Mouse (Mus musculus) small intestine, adult 2 months (tissue): ENCODE results near the gene Tpcn1. TPM values are rescaled to one million over a fixed set of nuclear protein-coding genes. Genes with fewer than 3 reads are reported as not detected.
A peak's percentile ranks its signal among the peaks of the same experiment; 100 is the strongest.

Experiments
- H3K27ac ChIP-seq: fragments of 200-500 bp; 2 replicates; pipeline ENCODE4 v1.5.1; 2012; ENCODE audit warnings: low read depth, low read length, control low read depth, inconsistent platforms; ENCODE audit not compliant: insufficient read depth
- H3K27me3 ChIP-seq: fragments of 200-500 bp; 2 replicates; pipeline ENCODE4 v1.6.1; 2012; ENCODE audit warnings: mild to moderate bottlenecking, moderate library complexity, low read length, inconsistent platforms; ENCODE audit not compliant: control insufficient read depth, insufficient read depth
- H3K36me3 ChIP-seq: fragments of 200-500 bp; 2 replicates; pipeline ENCODE4 v1.6.1; 2012; ENCODE audit warnings: mild to moderate bottlenecking, low read length, control low read depth, inconsistent platforms; ENCODE audit not compliant: control insufficient read depth, insufficient read depth
- H3K4me1 ChIP-seq: fragments of 200-500 bp; 2 replicates; pipeline ENCODE4 v1.6.1; 2012; ENCODE audit warnings: low read length, inconsistent platforms, mixed read lengths; ENCODE audit not compliant: control insufficient read depth, insufficient read depth, insufficient read length
- H3K4me3 ChIP-seq: fragments of 200-500 bp; 2 replicates; pipeline ENCODE4 v1.5.1; 2012; ENCODE audit warnings: low read depth, mild to moderate bottlenecking, control low read depth, inconsistent platforms, low read length, moderate library complexity
- CTCF ChIP-seq: fragments of 200-500 bp; IDR thresholded peaks from 2 replicates; pipeline ENCODE4 v1.5.1; 2012; ENCODE audit warnings: low read depth, mild to moderate bottlenecking, control low read depth, inconsistent platforms, low read length, moderate library complexity, mixed read lengths; ENCODE audit not compliant: insufficient replicate concordance, insufficient read length; ENCODE audit errors: extremely low read depth
- POLR2A ChIP-seq: fragments of 200-500 bp; IDR thresholded peaks from 2 replicates; pipeline ENCODE4 v1.6.1; 2012; ENCODE audit warnings: low read depth, mild to moderate bottlenecking, control low read depth, inconsistent platforms, low read length, moderate library complexity
- WGBS: fragments of 180-500 bp; shearing (Covaris S2); methylation state at CpG from one replicate; pipeline ENCODE4 v1.1.7; 2018; 5-methylcytosine and 5-hydroxymethylcytosine counted together
- polyA plus RNA-seq: library from polyadenylated mRNA; depleted of rRNA; stranded (reverse); fragments of >200 nt; gene quantifications from 2 replicates; pipeline ENCODE4 v1.2.3, GENCODE M21; 2012

Tpcn1 gene
- polyA plus RNA-seq, 1 experiment: 115 TPM

DNA sequence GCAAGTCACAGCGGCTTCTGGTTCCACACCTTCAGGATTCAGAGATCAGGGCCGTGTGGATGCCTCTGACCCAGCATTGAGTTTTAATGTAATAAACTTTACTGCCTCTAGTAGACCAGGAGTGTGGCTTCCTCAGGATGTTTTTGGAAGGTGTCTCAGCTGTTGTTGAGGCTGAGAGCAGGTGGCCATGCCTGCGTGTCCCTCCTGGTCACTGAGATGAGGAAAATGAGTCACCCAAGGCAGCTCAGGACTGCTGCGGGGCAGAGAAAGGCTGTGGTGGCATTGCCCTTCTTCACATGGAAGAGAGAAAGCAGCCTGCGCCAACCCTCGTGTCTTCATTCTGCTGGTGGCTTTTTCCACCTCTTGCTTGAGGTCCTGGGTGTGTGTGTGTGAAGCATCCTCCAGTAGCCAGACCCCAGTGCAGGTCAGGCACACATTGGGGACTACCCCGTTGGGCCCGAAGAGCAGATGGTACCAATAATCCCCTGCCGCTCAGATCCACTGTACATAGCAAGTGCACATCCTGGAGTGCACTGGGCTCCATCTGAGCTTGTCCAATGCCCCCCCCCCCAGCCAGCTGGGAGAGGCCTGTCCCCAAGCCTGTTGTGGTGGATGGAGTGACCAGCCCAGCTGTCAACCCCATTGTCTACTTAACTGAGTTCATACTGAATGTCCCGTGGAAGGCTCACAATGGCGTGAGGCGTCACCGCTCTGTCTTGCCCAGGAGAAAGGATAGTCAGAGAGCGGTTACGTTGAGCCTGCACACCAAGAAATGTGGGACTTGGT lies 39.2 kb upstream of the Tpcn1 start:
- TF ChIP-seq CTCF (no peak), POLR2A (no peak)
- H3K27me3 ChIP-seq: peaks cover 5% of the 10 kb centered on the region
- no peak overlapping the region for H3K27ac ChIP-seq
- H3K4me3 ChIP-seq: no peak overlapping the region
- peaks cover 4% of the 10 kb centered on the region for H3K4me1 ChIP-seq
- peaks cover 49% of the 10 kb centered on the region for H3K36me3 ChIP-seq
- WGBS: 91% methylated on average over 15 of the region's 15 CpGs

DNA sequence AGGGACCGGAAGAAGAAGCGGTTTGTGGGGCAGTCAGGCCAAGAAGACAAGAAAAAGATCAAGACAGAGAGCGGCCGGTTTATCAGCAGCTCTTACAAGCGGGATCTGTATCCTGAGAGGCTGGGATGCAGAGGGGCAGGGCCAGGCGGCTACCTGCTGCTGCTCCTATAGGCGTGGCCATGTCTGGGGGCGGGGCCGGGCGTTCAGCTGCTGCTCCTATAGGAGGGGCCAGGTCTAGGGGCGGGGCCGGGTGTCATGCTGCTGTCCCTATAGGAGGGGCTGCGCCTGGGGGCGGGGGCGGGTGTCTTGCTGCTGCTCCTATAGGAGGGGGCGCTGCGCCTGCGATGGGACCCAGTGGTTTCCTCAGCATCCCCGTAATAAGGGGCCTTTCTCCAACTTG lies 37.9 kb upstream of the Tpcn1 start:
- peaks cover 6% of the 10 kb centered on the region for H3K4me1 ChIP-seq
- 73% methylated on average over 19 of the region's 19 CpGs for WGBS
- H3K4me3 ChIP-seq: no peak overlapping the region
- H3K27me3 ChIP-seq: peaks cover 5% of the 10 kb centered on the region
- no peak overlapping the region for H3K27ac ChIP-seq
- TF ChIP-seq POLR2A (no peak), CTCF (no peak)
- peaks cover 62% of the 10 kb centered on the region for H3K36me3 ChIP-seq

DNA sequence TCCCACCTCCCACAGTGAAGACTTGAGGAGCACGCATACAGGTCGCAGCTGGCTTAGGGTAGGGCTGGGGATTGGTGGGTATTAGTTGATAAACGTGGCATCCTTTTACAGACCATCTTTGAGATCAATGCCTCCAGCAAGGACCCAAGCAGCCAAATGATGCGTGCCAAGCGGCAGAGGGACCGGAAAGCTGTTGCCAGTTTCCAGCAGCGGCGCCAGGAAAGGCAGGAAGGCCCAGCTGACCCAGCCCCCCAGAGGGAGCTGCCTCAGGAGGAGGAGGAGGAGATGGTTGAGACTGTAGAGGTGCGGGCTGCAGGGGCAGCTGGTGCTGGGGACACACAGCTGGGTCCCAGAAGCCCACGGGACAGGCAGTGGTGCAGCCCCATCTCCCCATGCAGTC lies 36.0 kb upstream of the Tpcn1 start:
- WGBS: 90% methylated on average over 10 of the region's 10 CpGs
- Histone ChIP-seq H3K36me3 (peaks cover 80% of the 10 kb centered on the region), H3K27ac (no peak overlapping the region), H3K27me3 (no peaks in the 10 kb centered on the region), H3K4me3 (no peak overlapping the region), H3K4me1 (peaks cover 7% of the 10 kb centered on the region)
- TF ChIP-seq POLR2A (no peak), CTCF (no peak)

DNA sequence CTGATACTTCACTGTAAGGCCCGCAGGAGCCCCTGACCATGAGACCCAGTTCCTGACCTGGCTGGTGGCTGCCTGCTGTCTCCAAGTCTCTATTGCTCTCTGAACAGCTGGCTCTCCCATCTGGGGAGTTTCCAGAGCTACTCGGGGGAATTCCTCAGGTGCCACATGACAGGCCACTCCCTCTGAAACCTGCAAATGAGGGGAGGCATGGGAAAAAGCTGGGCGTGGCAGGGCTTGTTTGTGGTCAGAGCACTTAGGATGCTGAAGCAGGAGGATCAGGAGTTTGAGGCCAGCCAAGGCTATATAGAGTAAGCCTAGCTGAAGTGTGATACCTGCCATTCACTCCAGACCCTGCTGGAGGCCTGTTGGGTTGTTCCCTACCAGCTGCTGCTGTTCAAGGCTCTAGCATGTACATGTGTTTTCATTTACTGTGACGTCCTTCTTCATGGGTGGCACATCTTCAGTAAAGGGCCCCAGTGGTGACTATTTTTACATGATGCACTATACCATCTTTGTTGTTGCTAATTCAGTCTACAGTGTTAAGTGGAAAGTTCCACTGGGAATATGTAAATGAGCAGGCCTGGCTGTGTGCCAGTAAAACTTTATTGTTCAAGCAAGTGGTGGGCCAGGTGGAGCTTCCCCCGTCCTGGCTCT lies 33.9 kb upstream of the Tpcn1 start:
- H3K36me3 ChIP-seq: peaks cover 85% of the 10 kb centered on the region
- 59% methylated on average over 5 of the region's 5 CpGs for WGBS
- TF ChIP-seq POLR2A: no peak
- no peak for TF ChIP-seq CTCF
- H3K27me3 ChIP-seq: no peaks in the 10 kb centered on the region
- no peak overlapping the region for H3K4me3 ChIP-seq
- peaks cover 3% of the 10 kb centered on the region; the same call in 1 of the 2 replicates for H3K4me1 ChIP-seq
- 0 out of 2 replicates have a peak overlapping the region, but pooled peaks have one; percentile 6 for H3K27ac ChIP-seq

DNA sequence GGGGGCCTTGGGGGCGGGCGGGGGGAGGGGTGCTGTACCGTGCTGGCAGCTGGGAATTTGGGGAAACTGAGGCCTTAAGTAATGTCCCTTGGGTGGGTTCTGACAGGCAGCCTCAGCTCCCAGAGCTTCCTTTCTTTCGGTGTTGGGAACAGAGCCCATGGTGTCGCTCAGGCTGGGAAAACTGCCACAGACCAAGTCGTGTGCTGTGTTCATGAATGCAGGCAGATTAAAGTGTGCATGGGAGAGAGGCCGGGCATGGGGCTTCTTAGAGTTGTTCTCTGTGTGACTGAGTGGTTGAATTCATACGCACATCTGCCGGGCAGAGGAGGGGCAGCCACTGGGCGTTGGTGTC lies 33.3 kb upstream of the Tpcn1 start:
- Histone ChIP-seq H3K4me3 (no peak overlapping the region), H3K27me3 (no peaks in the 10 kb centered on the region), H3K36me3 (peaks cover 83% of the 10 kb centered on the region), H3K27ac (0 out of 2 replicates have a peak overlapping the region, but pooled peaks have one; percentile 6), H3K4me1 (peaks cover 3% of the 10 kb centered on the region; the same call in 1 of the 2 replicates)
- 92% methylated on average over 10 of the region's 10 CpGs for WGBS
- TF ChIP-seq CTCF (no peak), POLR2A (no peak)

DNA sequence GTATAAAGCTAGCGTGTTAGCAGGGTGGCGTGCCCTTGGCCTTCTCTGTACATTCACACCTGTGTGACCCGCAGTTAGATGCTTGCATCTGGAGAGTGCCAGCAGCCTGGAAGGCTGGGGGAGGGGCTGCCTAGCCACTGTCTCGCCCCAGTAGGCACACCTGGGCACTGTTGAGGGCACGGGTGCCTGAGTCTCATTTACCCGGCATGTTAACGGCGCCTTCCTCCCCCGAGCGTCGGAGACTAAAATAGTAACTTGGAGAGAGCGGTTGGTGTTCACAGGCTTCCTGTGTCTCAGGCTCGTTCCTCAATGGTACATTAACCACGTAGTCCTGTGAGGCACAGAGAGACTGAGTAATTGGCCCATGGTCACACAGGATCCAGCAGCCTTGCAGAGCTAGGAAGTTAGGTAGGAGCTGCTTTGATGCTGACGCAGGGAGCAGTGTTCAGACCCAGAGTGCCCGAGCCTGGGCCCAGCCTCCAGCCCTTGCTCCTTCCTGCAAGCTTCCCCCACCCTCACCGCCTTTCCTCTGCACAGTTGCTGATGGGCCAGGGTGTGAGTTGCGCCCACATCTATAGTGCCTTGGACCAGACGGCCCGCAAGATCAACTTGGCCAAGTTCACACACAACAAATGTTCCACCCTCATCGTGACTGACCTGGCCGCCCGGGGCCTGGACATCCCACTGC lies 32.7 kb upstream of the Tpcn1 start:
- no peaks in the 10 kb centered on the region for H3K27me3 ChIP-seq
- H3K27ac ChIP-seq: no peak overlapping the region
- TF ChIP-seq POLR2A: no peak
- TF ChIP-seq CTCF: no peak
- WGBS: 91% methylated on average over 23 of the region's 23 CpGs
- peaks cover 3% of the 10 kb centered on the region; the same call in 1 of the 2 replicates for H3K4me1 ChIP-seq
- 0 out of 2 replicates have a peak overlapping the region, but pooled peaks have one; percentile 1 for H3K4me3 ChIP-seq
- H3K36me3 ChIP-seq: peaks cover 79% of the 10 kb centered on the region

DNA sequence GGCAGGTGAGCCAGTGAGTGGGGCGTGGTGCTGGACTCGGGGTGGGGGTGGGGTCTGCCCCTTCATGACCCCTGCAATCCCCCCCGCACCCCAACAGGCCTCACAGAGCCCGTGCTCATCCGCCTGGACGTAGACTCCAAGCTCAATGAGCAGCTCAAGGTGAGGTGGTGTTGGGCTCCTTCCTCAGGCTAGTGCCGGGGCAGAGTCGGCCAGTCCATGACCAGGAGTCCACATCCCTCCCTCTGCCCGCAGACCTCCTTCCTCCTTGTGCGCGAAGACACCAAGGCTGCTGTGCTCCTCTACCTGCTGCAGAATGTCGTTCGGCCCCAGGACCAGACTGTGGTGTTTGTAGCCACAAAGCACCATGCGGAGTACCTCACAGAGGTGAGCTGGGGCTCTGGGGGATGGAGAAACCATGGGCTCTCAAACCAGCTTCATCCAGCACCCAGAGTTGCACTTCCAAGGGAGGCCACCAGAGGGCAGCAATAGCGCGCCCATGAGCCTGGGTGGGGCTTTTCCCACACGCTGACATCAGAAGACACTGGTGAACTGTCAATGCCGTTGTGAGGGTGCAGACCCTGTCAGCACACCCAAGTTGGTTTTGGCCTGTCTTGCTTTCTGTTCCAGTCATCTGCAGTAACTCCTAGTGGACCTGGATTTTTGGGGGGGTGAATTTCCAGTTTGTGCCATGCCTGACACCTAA lies 32.1 kb upstream of the Tpcn1 start:
- H3K27ac ChIP-seq: no peak overlapping the region
- WGBS: 71% methylated on average over 18 of the region's 18 CpGs
- peaks cover 72% of the 10 kb centered on the region for H3K36me3 ChIP-seq
- peaks cover 3% of the 10 kb centered on the region; the same call in 1 of the 2 replicates for H3K4me1 ChIP-seq
- H3K4me3 ChIP-seq: no peak overlapping the region
- no peaks in the 10 kb centered on the region for H3K27me3 ChIP-seq
- TF ChIP-seq POLR2A: no peak
- TF ChIP-seq CTCF: peak; percentile 91
